Mouse (Mus musculus) urinary bladder, postnatal 25 days (tissue): ENCODE measurements around the gene Zfp867.

ENCODE experiments used
- DNase-seq: peaks from one replicate; pipeline ENCODE4 v3.0.0; 2022; ENCODE audit warnings: low spot score

Gene Zfp867

DNA sequence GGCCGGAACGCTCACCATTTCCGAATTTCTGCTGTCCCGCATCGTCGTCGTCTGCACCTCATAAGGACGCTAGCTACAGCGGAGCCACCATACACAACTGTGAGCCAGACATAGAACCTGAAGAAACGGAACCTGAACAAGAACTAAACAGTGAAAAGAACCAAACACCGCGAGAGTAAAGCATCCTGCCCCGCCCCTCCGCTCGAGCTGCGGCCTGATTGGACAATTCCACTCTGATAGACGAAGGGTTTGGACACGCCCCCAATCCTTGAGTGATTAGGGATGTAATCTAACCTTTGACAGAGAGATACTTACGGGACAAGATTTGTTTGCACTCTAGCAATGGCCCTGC lies at the start of gene Zfp867:
Zfp867 (minus strand) TSS at position 149 of the 352 bp plus-strand sequence.
- DNase-seq, result peak; percentile 84

DNA sequence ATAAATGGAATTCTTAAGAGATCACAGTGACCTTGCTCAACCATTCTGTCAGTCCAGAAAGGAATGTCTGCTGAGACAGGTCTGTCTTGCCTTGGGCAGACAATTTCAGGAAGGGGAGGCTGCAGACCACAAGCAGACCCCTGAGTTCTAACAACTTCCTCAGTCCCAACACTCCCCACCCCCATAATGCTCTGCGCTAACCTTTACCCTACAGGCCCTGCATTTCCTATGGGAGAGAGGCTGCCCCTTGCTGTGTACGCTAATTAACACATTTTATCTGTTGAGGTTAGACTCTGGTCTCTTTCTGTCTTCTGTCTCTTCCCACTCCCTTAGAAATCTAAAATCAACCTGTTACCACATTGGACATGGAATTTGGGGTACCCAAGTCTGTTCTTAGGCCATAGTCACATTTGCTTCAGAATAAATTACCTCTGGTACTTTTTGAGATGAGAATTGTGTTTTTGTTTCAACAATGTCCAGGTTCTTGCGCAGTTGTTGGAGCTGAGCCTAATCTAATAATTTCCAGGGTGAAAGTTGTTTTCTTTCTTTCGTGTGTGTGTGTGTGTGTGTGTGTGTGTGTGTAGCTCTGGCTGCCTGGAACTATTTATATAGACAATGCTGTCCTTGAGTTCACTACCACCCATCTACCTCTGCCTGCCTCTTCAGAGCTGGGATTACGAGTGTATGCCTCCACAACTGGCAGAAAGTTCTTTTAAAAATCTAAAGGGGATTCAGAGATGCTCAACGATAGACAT lies 47.6 kb upstream of the Zfp867 start:
- no peak for DNase-seq

DNA sequence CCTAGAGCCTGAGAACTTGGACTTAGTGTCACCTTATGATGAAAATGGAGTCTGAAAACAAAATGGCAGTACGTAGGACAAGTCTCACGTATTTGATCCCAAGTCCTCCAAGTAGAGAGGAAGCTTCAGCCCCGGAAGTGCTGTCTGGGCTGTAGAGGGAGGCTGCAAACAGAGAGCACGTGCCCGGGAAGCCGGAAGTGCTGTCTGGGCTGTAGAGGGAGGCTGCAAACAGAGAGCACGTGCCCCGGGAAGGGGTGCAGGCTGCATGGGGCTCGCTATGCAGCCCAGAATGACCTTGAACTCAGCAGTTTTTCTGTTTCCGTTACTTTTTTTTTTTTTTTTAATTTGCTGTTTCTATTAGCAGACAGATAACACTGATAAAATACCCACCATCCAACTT lies 46.0 kb upstream of the Zfp867 start:
- DNase-seq, result no peak

- DNase-seq, result no peak
Measured at GRCm38 (mm10) chr11:59517441-59517840, 45.2 kb upstream of the Zfp867 start.

DNA sequence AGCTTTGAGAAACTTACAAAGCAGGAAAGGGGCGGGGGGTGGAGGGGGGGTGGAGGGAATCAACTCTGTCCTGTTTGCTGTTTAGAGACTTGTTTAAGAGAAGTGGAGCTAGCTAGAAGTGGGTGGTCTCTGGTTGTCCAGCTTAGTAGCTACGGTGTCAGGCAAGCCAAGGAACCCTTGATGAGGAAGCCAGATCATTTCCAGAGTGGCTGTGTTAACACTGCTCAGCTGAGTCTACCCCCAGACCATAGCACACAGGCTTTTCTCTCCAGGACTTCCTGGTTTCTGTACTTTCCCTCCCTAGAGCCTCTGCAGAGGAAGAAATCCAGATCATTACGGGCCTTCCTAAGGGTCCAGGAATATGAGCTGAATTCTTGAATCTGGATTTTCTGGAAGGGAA lies 42.5 kb upstream of the Zfp867 start:
- DNase-seq, result no peak

- no peak for DNase-seq
Measured at GRCm38 (mm10) chr11:59514381-59514780, 42.1 kb upstream of the Zfp867 start.

- no peak for DNase-seq
Measured at GRCm38 (mm10) chr11:59513556-59513955, 41.3 kb upstream of the Zfp867 start.

DNA sequence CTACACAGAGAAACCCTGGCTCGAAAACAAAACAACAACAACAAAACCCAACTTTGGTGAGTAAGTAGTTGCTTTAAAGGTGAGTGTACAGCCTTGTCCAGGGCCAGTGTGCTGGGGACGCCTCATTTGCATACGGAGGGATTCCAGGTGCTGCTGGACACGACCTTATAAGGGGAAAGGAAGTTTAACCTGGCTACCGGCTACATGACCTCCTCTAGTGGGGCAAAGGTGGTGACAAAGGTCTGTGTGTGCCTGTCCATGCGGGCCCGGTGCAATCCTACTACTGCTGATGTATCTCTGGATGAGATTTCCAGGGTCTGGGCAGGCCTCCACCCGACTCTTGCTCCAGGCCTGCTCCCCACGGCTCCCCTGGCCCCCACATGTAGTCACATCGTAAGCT lies 40.5 kb upstream of the Zfp867 start:
- no peak for DNase-seq

- DNase-seq, result no peak
Measured at GRCm38 (mm10) chr11:59511558-59511957, 39.3 kb upstream of the Zfp867 start.

DNA sequence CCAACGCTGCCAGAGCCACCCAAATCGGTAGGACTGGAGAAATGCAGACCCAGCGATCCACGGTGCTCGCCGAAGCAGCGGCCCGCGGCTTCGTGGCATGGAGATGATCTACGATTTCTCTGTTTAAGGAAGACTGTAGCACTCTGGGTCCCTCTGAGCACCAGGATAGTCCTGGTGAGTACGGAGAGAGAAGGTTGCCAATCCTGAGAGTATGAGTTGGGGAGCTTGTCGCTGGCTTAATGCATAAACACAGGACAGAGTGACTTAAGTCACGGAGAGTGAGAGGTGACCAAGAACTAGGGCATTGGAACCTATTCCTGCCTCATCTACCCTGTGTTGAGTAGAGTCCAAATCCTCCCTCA lies 34.4 kb upstream of the Zfp867 start:
- no peak for DNase-seq

- DNase-seq, result peak; percentile 81
Measured at GRCm38 (mm10) chr11:59505839-59506712, 33.8 kb upstream of the Zfp867 start.

DNA sequence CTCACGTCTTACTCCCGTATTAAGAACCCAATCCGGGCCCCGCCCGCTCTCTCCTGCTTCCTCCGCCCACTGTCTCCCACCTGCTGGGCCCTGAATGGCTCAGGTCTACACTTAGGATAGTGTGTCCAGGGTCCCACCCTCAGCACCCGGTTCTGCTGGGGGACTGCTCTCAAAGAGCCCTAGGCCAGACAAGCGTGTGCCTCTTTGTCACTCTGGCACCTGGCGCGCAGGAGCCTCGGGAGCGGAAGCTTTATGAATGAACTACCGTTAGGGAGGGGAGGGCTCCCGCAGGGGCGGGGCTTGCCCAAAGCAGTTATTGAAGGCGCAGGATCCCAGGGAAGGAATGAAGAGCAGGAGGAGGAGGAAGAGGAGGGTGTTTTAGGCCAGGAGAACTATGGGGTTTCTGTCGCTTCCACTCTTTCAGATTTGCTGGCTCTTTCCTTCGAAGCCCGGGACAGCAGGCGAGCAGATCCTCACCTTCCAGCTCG lies 33.1 kb upstream of the Zfp867 start:
- DNase-seq, result peak; percentile 38

- no peak for DNase-seq
Measured at GRCm38 (mm10) chr11:59501978-59502700, 29.9 kb upstream of the Zfp867 start.

GRCm38 (mm10) chr11:59497747-59498146 lies 25.5 kb upstream of the Zfp867 start:
- DNase-seq, result no peak

DNA sequence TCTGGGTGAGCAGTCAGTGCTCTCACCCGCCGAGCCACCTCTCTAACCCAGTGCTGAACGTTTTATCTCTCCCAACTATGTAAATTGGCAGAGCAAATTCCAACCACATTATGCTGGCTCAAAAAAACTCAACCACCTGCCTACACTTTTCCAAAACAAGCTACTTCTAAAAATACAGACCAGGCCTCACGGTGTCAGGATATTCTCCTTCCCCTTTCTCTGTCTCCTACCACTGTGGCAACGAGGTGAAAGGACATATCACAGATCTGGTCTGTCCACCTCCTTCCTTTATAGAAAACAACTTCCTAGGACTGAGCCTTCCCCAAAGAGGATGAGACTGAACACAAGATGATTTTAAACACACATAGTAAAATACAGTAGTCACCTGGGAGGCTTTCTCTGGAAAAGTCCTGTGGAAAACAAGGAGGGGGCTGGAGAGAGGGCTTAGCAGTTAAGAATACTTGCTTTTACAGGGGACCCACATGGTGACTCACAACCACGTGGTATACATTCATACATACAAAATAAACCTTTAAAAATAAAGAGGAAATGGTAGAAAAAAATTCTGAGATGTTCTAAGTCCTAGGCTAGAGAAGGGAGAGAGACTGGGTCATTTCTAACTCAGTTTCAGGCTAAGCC lies 24.5 kb upstream of the Zfp867 start:
- DNase-seq, result no peak

- DNase-seq, result no peak
Measured at GRCm38 (mm10) chr11:59486222-59486621, 13.9 kb upstream of the Zfp867 start.

GRCm38 (mm10) chr11:59485641-59486040 lies 13.4 kb upstream of the Zfp867 start:
- DNase-seq, result no peak

DNA sequence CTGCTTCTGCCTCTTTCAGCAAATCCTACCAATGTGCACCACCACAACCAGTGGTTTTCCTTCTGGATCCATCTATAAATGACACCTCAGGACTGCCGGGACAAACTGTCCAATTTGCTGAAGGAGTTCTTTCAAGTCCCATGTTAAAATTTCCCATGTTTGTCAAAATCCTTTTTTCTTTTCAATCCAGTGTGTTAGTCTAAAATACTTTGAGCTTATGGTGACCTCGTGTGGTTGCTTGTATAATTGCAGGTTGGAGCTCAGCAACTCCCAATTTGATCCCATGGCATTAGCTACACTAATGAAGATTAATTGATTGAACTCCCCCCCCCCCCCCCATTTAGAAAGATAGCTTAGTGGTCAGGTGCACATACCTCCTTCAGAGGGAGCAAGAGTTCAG lies 10.9 kb upstream of the Zfp867 start:
- peak; percentile 50 for DNase-seq

GRCm38 (mm10) chr11:59477240-59477639 lies 5.0 kb upstream of the Zfp867 start:
- DNase-seq, result no peak

GRCm38 (mm10) chr11:59471413-59472325 lies 605 bp downstream of the Zfp867 start:
- DNase-seq, result no peak

- DNase-seq, result no peak
Measured at GRCm38 (mm10) chr11:59460459-59460858, 11.8 kb downstream of the Zfp867 start.
